Mouse (Mus musculus): ENCODE data around the gene Cbx1.

GRCm38 (mm10) chr11:96766555-96766954, 22.4 kb upstream of the Cbx1 start:
- TF ChIP-seq CEBPB (IDR thresholded peaks at IDR 0.05; ENCODE audit: low read depth) (no peak), CTCF (IDR thresholded peaks at IDR 0.05; ENCODE audit: control insufficient read depth, insufficient read depth, insufficient read length) (no peak), MYOG (IDR thresholded peaks at IDR 0.05; ENCODE audit: control insufficient read depth, extremely low read depth, insufficient read length) (no peak), FOSL1 (IDR thresholded peaks at IDR 0.05; ENCODE audit: insufficient read depth, low read length, poor library complexity, severe bottlenecking) (no peak), USF1 (IDR thresholded peaks at IDR 0.05; ENCODE audit: low read depth) (no peak), MYOD1 (IDR thresholded peaks at IDR 0.05; ENCODE audit: control insufficient read depth, insufficient read length, low read depth) (no peak), MAX (IDR thresholded peaks at IDR 0.05) (no peak)

Data from C2C12 (cell line).